26 mouse cellular contexts compared by ENCODE assay signal in genomic region chr2:161268861-161269413, GRCm38 (mm10).
A peak's percentile ranks its signal among the peaks of the same experiment; 100 is the strongest.
DNase-seq lines count a peak whose midpoint lies in the region; ATAC-seq and TF ChIP-seq lines count a peak whose summit lies in the region.
"Had no signal": no experiment of that assay in that cellular context is flagged by ENCODE, and none has a peak within 500 bp of the region (broad histone marks: within the 10 kb centered on the region; RNA-seq: fewer than 3 reads in every experiment).

No protein-coding gene starts in this region.

- TF ChIP-seq CTCF in brain, embryonic 14.5 days (IDR thresholded peaks at IDR 0.05; ENCODE audit: borderline replicate concordance, extremely low read depth, insufficient read depth, insufficient read length), result no peak
- TF ChIP-seq CTCF in cerebellum, adult 2 months (IDR thresholded peaks at IDR 0.05; ENCODE audit: borderline replicate concordance, insufficient read depth, low read depth, low read length), result no peak
- no peak for TF ChIP-seq CTCF in lung, postnatal 0 days (IDR thresholded peaks at IDR 0.05)

- no peak overlapping the region for H3K4me2 ChIP-seq in forebrain, embryonic 14.5 days (ENCODE audit: low read length)
- no peak overlapping the region for H3K4me2 ChIP-seq in forebrain, embryonic 15.5 days (replicated peaks)
- no peak overlapping the region for H3K4me2 ChIP-seq in lung, postnatal 0 days (replicated peaks; ENCODE audit: low read depth, low read length)
- H3K4me2 ChIP-seq: heart, embryonic 15.5 days; liver, embryonic 13.5 days; lung, embryonic 14.5 days; midbrain, embryonic 12.5 days; neural tube, embryonic 15.5 days; stomach, embryonic 15.5 days had no signal

- no peak for TF ChIP-seq EP300 in lung, postnatal 0 days (IDR thresholded peaks at IDR 0.05)

- H3K9ac ChIP-seq in forebrain, embryonic 14.5 days (ENCODE audit: low read length), result no peak overlapping the region
- no peak overlapping the region for H3K9ac ChIP-seq in forebrain, embryonic 15.5 days (replicated peaks)
- no peak overlapping the region for H3K9ac ChIP-seq in lung, postnatal 0 days (replicated peaks; ENCODE audit: low read depth)
- H3K9ac ChIP-seq: heart, embryonic 15.5 days; liver, embryonic 13.5 days; lung, embryonic 14.5 days; midbrain, embryonic 12.5 days; neural tube, embryonic 15.5 days; stomach, embryonic 15.5 days had no signal

- H3K9me3 ChIP-seq in forebrain, embryonic 14.5 days (replicated peaks; ENCODE audit: control insufficient read depth, low read length), result no peaks in the 10 kb centered on the region
- H3K9me3 ChIP-seq in forebrain, embryonic 15.5 days, result no peaks in the 10 kb centered on the region
- no peaks in the 10 kb centered on the region for H3K9me3 ChIP-seq in lung, postnatal 0 days (ENCODE audit: low read length)
- H3K9me3 ChIP-seq: forebrain, embryonic 10.5 days; heart, embryonic 15.5 days; liver, embryonic 13.5 days; midbrain, embryonic 12.5 days; neural tube, embryonic 15.5 days; stomach, embryonic 15.5 days had no signal

- 52% methylated on average over 9 of the region's 9 CpGs for WGBS in forebrain, embryonic 14.5 days
- WGBS in forebrain, embryonic 15.5 days, result 40% methylated on average over 9 of the region's 9 CpGs
- 63% methylated on average over 9 of the region's 9 CpGs for WGBS in cerebellum, adult 2 months
- 66% methylated on average over 9 of the region's 9 CpGs for WGBS in lung, postnatal 0 days

- DNase-seq in forebrain, embryonic 14.5 days (ENCODE audit: low spot score), result peak; percentile 38
- DNase-seq in brain, embryonic 14.5 days (ENCODE audit: low read depth), result peak; percentile 69
- DNase-seq in forelimb bud, embryonic 11.5 days (ENCODE audit: low read depth, low spot score), result peak; percentile 50
- peak; percentile 11 for DNase-seq in mesoderm, embryonic 11.5 days (ENCODE audit: low read depth, low spot score)
- no peak for DNase-seq in right cerebral cortex, postnatal 25 days
- no peak for DNase-seq in cerebellum, adult 2 months
- no peak for DNase-seq in lung, postnatal 0 days (ENCODE audit: low spot score)
- DNase-seq: adrenal gland, adult 8-10 months; cerebellum, postnatal 14 days; gastrocnemius, postnatal 14 days; heart, adult 2 months; kidney, adult 11 months; kidney, postnatal 10 days; layer of hippocampus, postnatal 36 days; liver, embryonic 13.5 days; lung, embryonic 14.5 days; lung, postnatal 4 days; thymus, adult 18-20 months had no signal

- H3K4me1 ChIP-seq in forebrain, embryonic 14.5 days (ENCODE audit: control insufficient read depth, insufficient read depth, low read length), result peaks cover 14% of the 10 kb centered on the region
- H3K4me1 ChIP-seq in forebrain, embryonic 15.5 days, result peaks cover 26% of the 10 kb centered on the region
- H3K4me1 ChIP-seq in cerebellum, adult 2 months (ENCODE audit: control insufficient read depth, insufficient read depth, low read length), result no peaks in the 10 kb centered on the region
- H3K4me1 ChIP-seq in lung, postnatal 0 days (ENCODE audit: insufficient read depth, low read depth, low read length), result no peaks in the 10 kb centered on the region
- H3K4me1 ChIP-seq: heart, embryonic 15.5 days; liver, embryonic 13.5 days; stomach, embryonic 15.5 days had no signal

- H3K27ac ChIP-seq in forebrain, embryonic 14.5 days (ENCODE audit: low read depth, low read length), result no peak overlapping the region
- H3K27ac ChIP-seq in forebrain, embryonic 15.5 days (replicated peaks), result no peak overlapping the region
- H3K27ac ChIP-seq in cerebellum, adult 2 months (ENCODE audit: insufficient read depth, low read length), result no peak overlapping the region
- no peak overlapping the region for H3K27ac ChIP-seq in lung, postnatal 0 days (ENCODE audit: low read length)
- H3K27ac ChIP-seq: forebrain, embryonic 10.5 days; heart, adult 2 months; heart, embryonic 15.5 days; layer of hippocampus, adult 2 months; liver, embryonic 13.5 days; midbrain, embryonic 12.5 days; neural tube, embryonic 15.5 days; stomach, embryonic 15.5 days had no signal

- H3K4me3 ChIP-seq in forebrain, embryonic 14.5 days (ENCODE audit: low read depth, low read length), result no peak overlapping the region
- H3K4me3 ChIP-seq in forebrain, embryonic 15.5 days, result no peak overlapping the region
- H3K4me3 ChIP-seq in cerebellum, adult 2 months (replicated peaks; ENCODE audit: insufficient read depth, low read depth, low read length), result no peak overlapping the region
- H3K4me3 ChIP-seq in lung, postnatal 0 days (ENCODE audit: low read depth, low read length), result no peak overlapping the region
- H3K4me3 ChIP-seq: forebrain, embryonic 10.5 days; heart, adult 2 months; heart, embryonic 15.5 days; layer of hippocampus, adult 2 months; liver, embryonic 13.5 days; midbrain, embryonic 12.5 days; neural tube, embryonic 15.5 days; stomach, embryonic 15.5 days had no signal

- no peaks in the 10 kb centered on the region for H3K36me3 ChIP-seq in forebrain, embryonic 14.5 days (ENCODE audit: control insufficient read depth, insufficient read depth, low read length)
- no peaks in the 10 kb centered on the region for H3K36me3 ChIP-seq in forebrain, embryonic 15.5 days
- no peaks in the 10 kb centered on the region for H3K36me3 ChIP-seq in lung, postnatal 0 days (ENCODE audit: insufficient read depth, low read length)
- H3K36me3 ChIP-seq: forebrain, embryonic 10.5 days; heart, embryonic 15.5 days; liver, embryonic 13.5 days; midbrain, embryonic 12.5 days; neural tube, embryonic 15.5 days; stomach, embryonic 15.5 days had no signal

- no peaks in the 10 kb centered on the region for H3K27me3 ChIP-seq in forebrain, embryonic 14.5 days (replicated peaks; ENCODE audit: control insufficient read depth, insufficient read depth, low read length)
- no peaks in the 10 kb centered on the region for H3K27me3 ChIP-seq in forebrain, embryonic 15.5 days
- no peaks in the 10 kb centered on the region for H3K27me3 ChIP-seq in cerebellum, adult 2 months (ENCODE audit: control insufficient read depth, insufficient read depth, low read length)
- H3K27me3 ChIP-seq in lung, postnatal 0 days (replicated peaks; ENCODE audit: insufficient read depth, low read length), result no peaks in the 10 kb centered on the region
- H3K27me3 ChIP-seq: CH12.LX; heart, embryonic 15.5 days; liver, embryonic 13.5 days; midbrain, embryonic 12.5 days; neural tube, embryonic 15.5 days; stomach, embryonic 15.5 days had no signal

- ATAC-seq in forebrain, embryonic 14.5 days, result no peak
- no peak for ATAC-seq in forebrain, embryonic 15.5 days (replicated peaks)
- no peak for ATAC-seq in lung, postnatal 0 days

- no peak for TF ChIP-seq POLR2A in brain, embryonic 14.5 days (IDR thresholded peaks at IDR 0.05; ENCODE audit: borderline replicate concordance, extremely low read depth, insufficient read depth, insufficient read length, poor library complexity, severe bottlenecking)
- no peak for TF ChIP-seq POLR2A in cerebellum, adult 2 months (IDR thresholded peaks at IDR 0.05; ENCODE audit: borderline replicate concordance, insufficient read depth, low read length)

Comparison
In these comparisons a context has a peak if more than half of its experiments do, and no peak if none do; other contexts are left out.
1. DNase-seq: peak in forebrain, embryonic 14.5 days (single experiment), brain, embryonic 14.5 days (single experiment), forelimb bud, embryonic 11.5 days (single experiment) and mesoderm, embryonic 11.5 days (single experiment); none in right cerebral cortex, postnatal 25 days (single experiment), cerebellum, adult 2 months (0 of 2) and lung, postnatal 0 days (single experiment).